Mouse (Mus musculus) kidney, postnatal 0 days (tissue): ENCODE measurements at regions not wholly inside any gene's neighbourhood (a gene's known extent, or its start where the extent isn't known, plus 50 kb on each side); places are given as distances from the start of the nearest gene placed in this dataset.
"Not testable (repeated sequence)": the region's sequence is repeated elsewhere in the genome, so short reads cannot be mapped to it uniquely, and the experiment has no call there.

Experiments used
- ATAC-seq: fragments of 200-750 bp; cut with Nextera tagmentation; replicated peaks from 2 replicates; pipeline ENCODE4 v1.8.0; 2017; ENCODE audit warnings: low read depth, moderate number of reproducible peaks, moderate TSS enrichment, moderate library complexity; ENCODE audit not compliant: low FRiP score
- DNase-seq: peaks from one replicate; pipeline ENCODE4 v3.0.0-alpha.2; 2016; ENCODE audit warnings: low spot score
- H3K27ac ChIP-seq: fragments of 300-500 bp; sonication (generic); 2 replicates; pipeline ENCODE4 v1.5.1; 2014; ENCODE audit warnings: mild to moderate bottlenecking
- H3K27me3 ChIP-seq: fragments of 300-500 bp; sonication (generic); 2 replicates; pipeline ENCODE4 v1.6.1; 2014; ENCODE audit warnings: low read length, mixed read lengths; ENCODE audit not compliant: insufficient read depth
- H3K36me3 ChIP-seq: fragments of 300-500 bp; sonication (generic); 2 replicates; pipeline ENCODE4 v1.6.1; 2014; ENCODE audit warnings: low read length, mixed read lengths; ENCODE audit not compliant: insufficient read depth
- H3K4me1 ChIP-seq: fragments of 300-500 bp; sonication (generic); replicated peaks from 2 replicates; pipeline ENCODE4 v1.6.1; 2014; ENCODE audit warnings: antibody characterized with exemption, low read length, mixed read lengths; ENCODE audit not compliant: insufficient read depth
- H3K4me2 ChIP-seq: fragments of 300-500 bp; sonication (generic); 2 replicates; pipeline ENCODE4 v1.6.1; 2014; ENCODE audit warnings: mild to moderate bottlenecking, low read length, moderate library complexity, mixed read lengths
- H3K4me3 ChIP-seq: fragments of 300-500 bp; sonication (generic); replicated peaks from 2 replicates; pipeline ENCODE4 v1.5.1; 2014; ENCODE audit warnings: low read depth, low read length
- H3K9ac ChIP-seq: fragments of 300-500 bp; sonication (generic); 2 replicates; pipeline ENCODE4 v1.6.1; 2014; ENCODE audit warnings: low read depth, low read length
- H3K9me3 ChIP-seq: fragments of 300-500 bp; sonication (generic); replicated peaks from 2 replicates; pipeline ENCODE4 v1.6.1; 2016; ENCODE audit warnings: low read length, inconsistent platforms, mixed read lengths
- CTCF ChIP-seq: IDR thresholded peaks from 2 replicates; pipeline ENCODE4 v1.5.1; 2016; ENCODE audit warnings: antibody characterized with exemption, low read depth, mild to moderate bottlenecking, moderate library complexity
- WGBS: fragments of 180-500 bp; shearing (Covaris S2); extraction: QIAGEN DNeasy Blood & Tissue Kit; methylation state at CpG from one replicate; pipeline ENCODE4 v1.1.7; 2014; 5-methylcytosine and 5-hydroxymethylcytosine counted together

- Histone ChIP-seq H3K4me1 (no peaks in the 10 kb centered on the region), H3K4me2 (no peak overlapping the region), H3K4me3 (no peak overlapping the region), H3K27ac (no peak overlapping the region), H3K9ac (no peak overlapping the region), H3K9me3 (no peaks in the 10 kb centered on the region), H3K36me3 (no peaks in the 10 kb centered on the region), H3K27me3 (no peaks in the 10 kb centered on the region)
- WGBS: 38% methylated on average over 3 of the region's 3 CpGs
- no peak; the same call in 1 of the 2 replicates for ATAC-seq
- DNase-seq: peak; percentile 36
- TF ChIP-seq CTCF: no peak
These were observed 585.8 kb downstream of the Pdcd6ip start for GRCm38 (mm10) chr9:113122253-113122749.

- H3K9ac ChIP-seq: no peak overlapping the region
- DNase-seq (no peak), ATAC-seq (no peak)
- no peaks in the 10 kb centered on the region for H3K4me1 ChIP-seq
- H3K27ac ChIP-seq: no peak overlapping the region
- no peak overlapping the region for H3K4me2 ChIP-seq
- no peaks in the 10 kb centered on the region for H3K9me3 ChIP-seq
- no peaks in the 10 kb centered on the region for H3K27me3 ChIP-seq
- no peaks in the 10 kb centered on the region for H3K36me3 ChIP-seq
- H3K4me3 ChIP-seq: no peak overlapping the region
- TF ChIP-seq CTCF: no peak
These were observed 587.7 kb downstream of the Pdcd6ip start for GRCm38 (mm10) chr9:113120385-113120784.

- no peak for TF ChIP-seq CTCF
- Histone ChIP-seq H3K27ac (no peak overlapping the region), H3K9me3 (no peaks in the 10 kb centered on the region), H3K4me1 (no peaks in the 10 kb centered on the region), H3K27me3 (no peaks in the 10 kb centered on the region), H3K36me3 (no peaks in the 10 kb centered on the region), H3K4me3 (no peak overlapping the region), H3K9ac (no peak overlapping the region), H3K4me2 (no peak overlapping the region)
- 75% methylated on average over 1 of the region's 1 CpGs for WGBS
- no peak for DNase-seq
- ATAC-seq: no peak
These were observed 588.3 kb downstream of the Pdcd6ip start for GRCm38 (mm10) chr9:113119721-113120120.

GRCm38 (mm10) chr9:113115576-113115975, 592.5 kb downstream of the Pdcd6ip start:
- no peak overlapping the region for H3K9ac ChIP-seq
- ATAC-seq (no peak), DNase-seq (no peak)
- TF ChIP-seq CTCF: no peak
- 41% methylated on average over 5 of the region's 5 CpGs for WGBS
- H3K27me3 ChIP-seq: no peaks in the 10 kb centered on the region
- H3K36me3 ChIP-seq: no peaks in the 10 kb centered on the region
- H3K4me3 ChIP-seq: no peak overlapping the region
- no peak overlapping the region for H3K4me2 ChIP-seq
- no peak overlapping the region for H3K27ac ChIP-seq
- no peaks in the 10 kb centered on the region for H3K4me1 ChIP-seq
- no peaks in the 10 kb centered on the region for H3K9me3 ChIP-seq

GRCm38 (mm10) chr9:113112753-113113152, 595.3 kb downstream of the Pdcd6ip start:
- Histone ChIP-seq H3K4me2 (no peak overlapping the region), H3K9ac (no peak overlapping the region), H3K9me3 (no peaks in the 10 kb centered on the region), H3K4me3 (no peak overlapping the region), H3K36me3 (no peaks in the 10 kb centered on the region), H3K4me1 (no peaks in the 10 kb centered on the region), H3K27ac (no peak overlapping the region), H3K27me3 (no peaks in the 10 kb centered on the region)
- no peak for DNase-seq
- ATAC-seq: no peak
- TF ChIP-seq CTCF: no peak

- ATAC-seq: no peak
- no peak overlapping the region for H3K4me2 ChIP-seq
- H3K27ac ChIP-seq: no peak overlapping the region
- no peaks in the 10 kb centered on the region for H3K27me3 ChIP-seq
- H3K9ac ChIP-seq: no peak overlapping the region
- no peaks in the 10 kb centered on the region for H3K36me3 ChIP-seq
- 71% methylated on average over 1 of the region's 1 CpGs for WGBS
- H3K4me3 ChIP-seq: no peak overlapping the region
- DNase-seq: no peak
- no peak for TF ChIP-seq CTCF
- no peaks in the 10 kb centered on the region for H3K9me3 ChIP-seq
- no peaks in the 10 kb centered on the region for H3K4me1 ChIP-seq
These were observed 606.3 kb downstream of the Pdcd6ip start for GRCm38 (mm10) chr9:113101733-113102132.

GRCm38 (mm10) chr9:113100641-113101040, 607.4 kb downstream of the Pdcd6ip start:
- 74% methylated on average over 4 of the region's 4 CpGs for WGBS

GRCm38 (mm10) chr9:113095421-113095820, 612.6 kb downstream of the Pdcd6ip start:
- WGBS: 92% methylated on average over 1 of the region's 1 CpGs
- not testable (repeated sequence) for ATAC-seq, H3K9me3 ChIP-seq, H3K4me2 ChIP-seq, DNase-seq, H3K36me3 ChIP-seq, H3K27ac ChIP-seq, H3K27me3 ChIP-seq, H3K4me1 ChIP-seq, H3K4me3 ChIP-seq, H3K9ac ChIP-seq

More at GRCm38 (mm10) chr9:113100641-113101040, 607.4 kb downstream of the Pdcd6ip start:
- H3K9ac ChIP-seq: no peak overlapping the region
- H3K27me3 ChIP-seq: no peaks in the 10 kb centered on the region
- ATAC-seq (no peak), DNase-seq (no peak)
- no peak overlapping the region for H3K4me2 ChIP-seq
- H3K9me3 ChIP-seq: no peaks in the 10 kb centered on the region
- no peak for TF ChIP-seq CTCF
- no peaks in the 10 kb centered on the region for H3K36me3 ChIP-seq
- H3K27ac ChIP-seq: no peak overlapping the region
- no peak overlapping the region for H3K4me3 ChIP-seq
- no peaks in the 10 kb centered on the region for H3K4me1 ChIP-seq
